Mouse (Mus musculus): Measurements from ENCODE around the gene Spocd1. TPM values are rescaled to one million over a fixed set of nuclear protein-coding genes. Genes with fewer than 3 reads are reported as not detected.

Spocd1 gene
- polyA plus RNA-seq, 1 experiment from 2014 or later: not detected

DNA sequence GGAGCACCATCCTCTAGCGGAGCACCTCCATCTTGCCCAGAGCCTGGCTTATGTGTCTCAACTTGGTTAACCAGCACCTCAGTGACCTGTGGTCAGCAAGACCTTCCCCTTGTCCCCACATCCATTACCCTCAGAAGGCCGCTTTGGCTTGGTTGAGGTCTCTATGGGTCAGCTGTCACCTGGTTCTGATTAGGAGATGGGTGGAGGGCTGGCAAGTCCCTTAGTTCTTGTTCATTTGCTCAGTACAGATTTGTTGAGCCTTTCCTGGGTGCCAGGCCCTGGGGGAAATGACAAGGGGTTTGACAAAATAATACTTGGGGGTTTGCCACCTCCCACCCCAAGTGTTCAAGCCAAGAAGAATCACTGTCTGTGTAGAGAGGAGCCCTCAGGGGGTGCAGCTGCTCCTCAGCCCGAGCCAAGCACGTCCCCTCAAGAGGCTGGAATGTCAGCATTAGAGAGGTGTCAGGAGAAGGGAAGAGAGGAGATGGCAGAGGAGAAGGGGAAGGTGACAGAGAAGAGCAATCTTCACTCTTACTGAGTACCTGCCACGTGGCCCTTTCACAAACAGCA, 23.3 kb downstream of the Spocd1 start:
- DNase-seq (ENCODE audit: low spot score) (no peak), ATAC-seq (ENCODE audit: insufficient number of reproducible peaks, low FRiP score, low TSS enrichment, low read depth) (no peak)
- no peak overlapping the region for H3K9ac ChIP-seq (ENCODE audit: low read length)
- H3K27me3 ChIP-seq (ENCODE audit: control insufficient read depth, insufficient read depth, low read length): no peaks in the 10 kb centered on the region
- WGBS: 36% methylated on average over 5 of the region's 5 CpGs
- no peaks in the 10 kb centered on the region for H3K9me3 ChIP-seq (ENCODE audit: control insufficient read depth, low read length)
- no peak overlapping the region for H3K4me3 ChIP-seq (ENCODE audit: low read depth, low read length)
- H3K27ac ChIP-seq (replicated peaks; ENCODE audit: low read depth, low read length): no peak overlapping the region
- no peak overlapping the region for H3K4me2 ChIP-seq (ENCODE audit: low read depth, severe bottlenecking)
- H3K36me3 ChIP-seq (ENCODE audit: control insufficient read depth, insufficient read depth, low read length): no peaks in the 10 kb centered on the region
- no peaks in the 10 kb centered on the region for H3K4me1 ChIP-seq (ENCODE audit: control insufficient read depth, insufficient read depth, low read length)

DNA sequence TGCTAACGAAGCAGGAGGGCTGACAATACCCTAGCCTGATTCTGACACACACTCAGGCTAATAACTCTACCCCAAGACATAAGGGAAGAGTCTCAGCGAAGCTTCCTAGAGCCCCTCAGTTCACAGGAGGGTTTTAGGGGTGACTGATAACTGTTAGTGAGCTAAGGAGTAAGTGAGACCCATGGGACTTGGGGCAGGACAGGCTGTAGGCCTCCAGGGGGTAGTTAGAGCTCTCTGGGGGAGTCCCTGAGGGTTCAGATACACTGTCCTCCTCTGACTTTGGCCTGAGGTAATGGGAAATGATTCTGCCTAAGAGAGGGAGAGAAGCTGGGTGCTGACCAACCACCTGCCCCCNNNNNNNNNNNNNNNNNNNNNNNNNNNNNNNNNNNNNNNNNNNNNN, 25.5 kb downstream of the Spocd1 start:
- no peak overlapping the region for H3K27ac ChIP-seq (replicated peaks; ENCODE audit: low read depth, low read length)
- ATAC-seq (ENCODE audit: insufficient number of reproducible peaks, low FRiP score, low TSS enrichment, low read depth) (no peak), DNase-seq (ENCODE audit: low spot score) (no peak)
- no peaks in the 10 kb centered on the region for H3K27me3 ChIP-seq (ENCODE audit: control insufficient read depth, insufficient read depth, low read length)
- WGBS: 53% methylated on average over 2 of the region's 2 CpGs
- no peak overlapping the region for H3K9ac ChIP-seq (ENCODE audit: low read length)
- H3K4me2 ChIP-seq (ENCODE audit: low read depth, severe bottlenecking): no peak overlapping the region
- no peak overlapping the region for H3K4me3 ChIP-seq (ENCODE audit: low read depth, low read length)
- no peaks in the 10 kb centered on the region for H3K36me3 ChIP-seq (ENCODE audit: control insufficient read depth, insufficient read depth, low read length)
- no peaks in the 10 kb centered on the region for H3K4me1 ChIP-seq (ENCODE audit: control insufficient read depth, insufficient read depth, low read length)
- H3K9me3 ChIP-seq (ENCODE audit: control insufficient read depth, low read length): no peaks in the 10 kb centered on the region

DNA sequence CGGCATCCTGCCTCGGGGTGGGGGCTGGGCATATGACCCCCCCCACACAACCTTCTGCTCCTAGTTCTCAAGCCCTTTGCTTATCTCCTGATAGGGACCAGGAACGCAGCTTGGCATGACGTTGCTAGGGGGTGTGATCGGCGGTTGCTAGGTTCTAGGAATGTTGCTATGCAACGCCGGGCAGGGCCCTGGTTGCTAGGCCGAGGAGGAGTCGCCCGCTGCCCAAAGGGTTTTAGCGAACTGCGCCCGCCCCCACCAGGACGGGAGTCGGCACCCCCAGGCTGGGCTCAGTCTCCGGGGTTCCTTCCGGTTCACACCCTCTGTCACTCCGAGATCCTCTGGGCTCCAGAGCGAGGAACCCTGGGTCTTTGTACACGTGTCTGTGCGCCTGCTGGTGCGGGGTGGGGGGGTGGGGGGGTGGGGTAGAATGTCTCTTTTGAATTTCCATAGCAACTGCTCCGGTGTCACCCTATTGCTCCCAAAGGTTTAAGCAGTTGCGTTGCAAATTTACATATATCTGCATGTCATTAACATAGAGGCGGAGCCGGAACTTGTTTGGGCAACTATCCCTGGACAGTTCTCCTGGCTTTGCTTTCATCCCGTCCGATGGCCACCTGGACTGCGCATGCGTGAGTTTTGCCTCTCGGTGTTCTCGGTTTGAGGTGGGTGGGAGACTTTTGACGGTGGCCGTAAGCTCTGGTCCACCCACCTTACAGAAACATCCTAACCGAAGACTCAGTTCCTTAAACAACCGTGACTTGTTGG, 31.3 kb downstream of the Spocd1 start:
- Histone ChIP-seq H3K4me3 (ENCODE audit: low read depth, low read length) (peak overlapping the region; percentile 34), H3K36me3 (ENCODE audit: control insufficient read depth, insufficient read depth, low read length) (no peaks in the 10 kb centered on the region), H3K9ac (ENCODE audit: low read length) (peak overlapping the region; percentile 22; the same call in 1 of the 2 replicates), H3K4me1 (ENCODE audit: control insufficient read depth, insufficient read depth, low read length) (peaks cover 8% of the 10 kb centered on the region), H3K4me2 (ENCODE audit: low read depth, severe bottlenecking) (peak overlapping the region; percentile 93), H3K9me3 (ENCODE audit: control insufficient read depth, low read length) (no peaks in the 10 kb centered on the region; the same call in 1 of the 2 replicates), H3K27me3 (ENCODE audit: control insufficient read depth, insufficient read depth, low read length) (no peaks in the 10 kb centered on the region), H3K27ac (replicated peaks; ENCODE audit: low read depth, low read length) (no peak overlapping the region)
- under 1% methylated on average over 37 of the region's 37 CpGs for WGBS
- ATAC-seq (ENCODE audit: insufficient number of reproducible peaks, low FRiP score, low TSS enrichment, low read depth) (peak; percentile 20; the same call in 1 of the 2 replicates), DNase-seq (ENCODE audit: low spot score) (peak; percentile 83)

DNA sequence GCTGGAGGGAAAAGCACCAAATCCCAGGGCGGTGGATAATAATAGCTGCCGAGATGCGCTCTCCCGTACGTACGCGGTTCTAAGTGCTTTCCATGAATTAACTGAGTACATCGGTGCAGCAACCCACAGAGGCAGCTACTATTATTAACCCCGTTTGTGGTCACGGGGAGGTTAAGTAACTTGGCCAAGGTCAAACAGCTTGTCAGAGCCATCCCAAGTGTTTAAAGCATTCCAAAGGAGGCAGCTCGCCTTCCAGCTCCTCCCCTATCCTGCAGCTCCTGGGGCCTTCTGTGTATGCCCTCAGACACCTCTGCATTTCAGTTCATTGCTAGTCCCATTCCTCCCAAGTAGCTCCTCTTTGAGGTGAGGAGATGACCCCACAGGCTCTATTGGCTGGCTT, 36.2 kb downstream of the Spocd1 start:
- Histone ChIP-seq H3K4me3 (ENCODE audit: low read depth, low read length) (no peak overlapping the region), H3K36me3 (ENCODE audit: control insufficient read depth, insufficient read depth, low read length) (no peaks in the 10 kb centered on the region), H3K4me2 (ENCODE audit: low read depth, severe bottlenecking) (no peak overlapping the region), H3K4me1 (ENCODE audit: control insufficient read depth, insufficient read depth, low read length) (peaks cover 10% of the 10 kb centered on the region), H3K9me3 (ENCODE audit: control insufficient read depth, low read length) (no peaks in the 10 kb centered on the region; the same call in 1 of the 2 replicates), H3K27ac (replicated peaks; ENCODE audit: low read depth, low read length) (no peak overlapping the region), H3K9ac (ENCODE audit: low read length) (no peak overlapping the region), H3K27me3 (ENCODE audit: control insufficient read depth, insufficient read depth, low read length) (no peaks in the 10 kb centered on the region)
- ATAC-seq (ENCODE audit: insufficient number of reproducible peaks, low FRiP score, low TSS enrichment, low read depth): no peak
- 75% methylated on average over 11 of the region's 11 CpGs for WGBS
- no peak for DNase-seq (ENCODE audit: low spot score)

DNA sequence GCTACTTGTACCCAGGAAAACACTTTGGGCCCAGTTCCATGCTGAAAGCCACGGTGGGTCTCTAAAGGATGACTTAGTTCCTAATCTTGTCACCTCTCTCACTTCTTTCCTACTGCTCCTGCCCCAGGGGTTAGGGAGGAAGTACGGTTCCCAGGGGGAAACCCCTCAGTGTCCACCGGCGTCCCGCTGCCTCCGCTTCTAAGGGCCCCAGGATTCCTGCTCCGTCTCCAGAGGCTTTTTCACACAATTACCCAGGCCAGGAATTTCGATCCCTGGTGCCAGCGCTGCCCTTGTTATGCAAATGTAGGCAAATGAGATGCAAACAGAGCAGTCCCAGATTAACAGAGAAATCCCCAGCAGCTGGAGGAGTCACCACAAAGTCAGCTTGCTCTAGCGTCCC, 37.2 kb downstream of the Spocd1 start:
- H3K4me2 ChIP-seq (ENCODE audit: low read depth, severe bottlenecking): no peak overlapping the region
- no peak for DNase-seq (ENCODE audit: low spot score)

DNA sequence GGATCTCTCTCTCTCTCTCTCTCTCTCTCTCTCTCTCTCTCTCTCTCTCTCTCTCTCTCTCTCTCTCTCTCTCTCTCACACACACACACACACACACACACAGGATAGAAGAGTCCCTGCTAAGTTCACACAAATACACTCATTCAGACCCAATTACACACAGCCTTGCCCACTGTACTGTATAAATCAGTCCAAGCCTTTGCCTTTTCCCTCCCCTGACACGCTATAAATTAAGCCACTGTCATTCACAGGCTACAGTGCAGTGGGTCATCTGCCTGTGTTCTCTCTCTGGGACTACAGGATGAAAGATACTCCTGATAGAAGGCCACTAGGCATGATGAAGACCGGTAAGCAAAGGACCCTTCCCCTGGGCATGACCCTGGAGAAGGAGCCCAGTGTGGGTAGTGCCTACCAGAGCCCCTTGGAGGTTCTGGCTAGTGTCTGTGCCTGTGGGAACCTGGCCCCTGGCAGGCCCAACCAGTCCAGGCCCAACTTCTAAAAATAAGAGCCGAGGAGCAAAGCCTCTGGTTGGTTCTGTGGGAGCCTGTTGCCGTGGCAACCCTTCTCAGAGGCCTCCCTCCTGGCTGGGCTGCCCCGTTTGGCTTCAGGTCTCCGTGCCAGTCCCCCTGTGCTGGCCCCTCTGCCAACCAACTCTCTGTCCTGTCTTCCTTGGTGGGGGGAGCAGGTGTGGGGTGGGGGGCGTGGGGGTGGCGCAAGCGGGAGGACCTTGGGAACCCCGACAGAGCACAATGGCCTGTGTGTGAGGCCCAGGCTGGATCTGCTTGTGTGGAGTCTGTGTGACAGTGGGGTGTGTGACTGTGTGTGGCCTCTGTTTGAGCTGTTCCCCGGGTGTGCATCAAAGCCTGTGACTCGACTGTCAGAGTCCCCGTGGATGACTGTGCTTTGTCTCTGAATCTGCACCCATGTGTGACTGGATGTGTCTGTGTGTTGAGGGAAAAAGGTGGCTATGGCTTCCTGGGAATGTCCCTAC, 38.3 kb downstream of the Spocd1 start:
- no peaks in the 10 kb centered on the region; the same call in 1 of the 2 replicates for H3K9me3 ChIP-seq (ENCODE audit: control insufficient read depth, low read length)
- no peak overlapping the region for H3K4me3 ChIP-seq (ENCODE audit: low read depth, low read length)
- H3K27me3 ChIP-seq (ENCODE audit: control insufficient read depth, insufficient read depth, low read length): 0 out of 2 replicates have a peak, but pooled peaks cover under 1% of the 10 kb centered on the region
- WGBS: 50% methylated on average over 13 of the region's 13 CpGs
- peak overlapping the region; percentile 22; the same call in 1 of the 2 replicates for H3K9ac ChIP-seq (ENCODE audit: low read length)
- ATAC-seq (ENCODE audit: insufficient number of reproducible peaks, low FRiP score, low TSS enrichment, low read depth) (peak; percentile 57; the same call in 1 of the 2 replicates), DNase-seq (ENCODE audit: low spot score) (peak; percentile 68)
- H3K4me1 ChIP-seq (ENCODE audit: control insufficient read depth, insufficient read depth, low read length): peaks cover 8% of the 10 kb centered on the region
- H3K27ac ChIP-seq (replicated peaks; ENCODE audit: low read depth, low read length): no peak overlapping the region
- no peaks in the 10 kb centered on the region for H3K36me3 ChIP-seq (ENCODE audit: control insufficient read depth, insufficient read depth, low read length)
- 0 out of 2 replicates have a peak overlapping the region, but pooled peaks have one; percentile 2 for H3K4me2 ChIP-seq (ENCODE audit: low read depth, severe bottlenecking)

More for the DNA sequence above, 37.2 kb downstream of the Spocd1 start:
- Histone ChIP-seq H3K36me3 (ENCODE audit: control insufficient read depth, insufficient read depth, low read length) (no peaks in the 10 kb centered on the region), H3K4me3 (ENCODE audit: low read depth, low read length) (no peak overlapping the region), H3K27ac (replicated peaks; ENCODE audit: low read depth, low read length) (no peak overlapping the region), H3K9ac (ENCODE audit: low read length) (no peak overlapping the region), H3K27me3 (ENCODE audit: control insufficient read depth, insufficient read depth, low read length) (no peaks in the 10 kb centered on the region), H3K9me3 (ENCODE audit: control insufficient read depth, low read length) (no peaks in the 10 kb centered on the region; the same call in 1 of the 2 replicates), H3K4me1 (ENCODE audit: control insufficient read depth, insufficient read depth, low read length) (peaks cover 8% of the 10 kb centered on the region)
- no peak for ATAC-seq (ENCODE audit: insufficient number of reproducible peaks, low FRiP score, low TSS enrichment, low read depth)
- 34% methylated on average over 10 of the region's 10 CpGs for WGBS

DNA sequence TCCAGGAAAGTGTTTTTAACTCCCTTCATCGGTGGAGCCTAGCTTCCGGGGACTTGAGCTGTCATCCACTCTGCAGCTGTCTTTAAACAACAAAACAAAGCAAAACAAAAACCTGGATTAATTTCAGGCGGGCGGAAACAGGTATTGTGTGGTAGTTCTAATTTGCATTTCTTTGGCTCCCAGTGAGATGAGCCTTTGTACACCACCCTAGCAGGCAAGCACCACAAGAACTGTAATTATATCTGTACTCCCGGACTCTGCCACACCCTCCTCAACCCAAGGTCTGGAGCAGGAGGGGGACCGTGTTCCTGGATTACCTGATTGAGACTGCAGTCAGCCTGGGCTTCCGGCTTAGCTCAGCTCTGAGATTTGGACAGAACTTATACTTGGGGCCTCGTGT, 41.1 kb downstream of the Spocd1 start:
- Histone ChIP-seq H3K9me3 (ENCODE audit: control insufficient read depth, low read length) (no peaks in the 10 kb centered on the region), H3K27me3 (ENCODE audit: control insufficient read depth, insufficient read depth, low read length) (0 out of 2 replicates have a peak, but pooled peaks cover 4% of the 10 kb centered on the region), H3K36me3 (ENCODE audit: control insufficient read depth, insufficient read depth, low read length) (no peaks in the 10 kb centered on the region), H3K4me1 (ENCODE audit: control insufficient read depth, insufficient read depth, low read length) (peaks cover 8% of the 10 kb centered on the region), H3K27ac (replicated peaks; ENCODE audit: low read depth, low read length) (no peak overlapping the region), H3K4me3 (ENCODE audit: low read depth, low read length) (no peak overlapping the region), H3K4me2 (ENCODE audit: low read depth, severe bottlenecking) (no peak overlapping the region), H3K9ac (ENCODE audit: low read length) (no peak overlapping the region)
- ATAC-seq (ENCODE audit: insufficient number of reproducible peaks, low FRiP score, low TSS enrichment, low read depth) (no peak), DNase-seq (ENCODE audit: low spot score) (no peak)
- WGBS: 74% methylated on average over 8 of the region's 8 CpGs

DNA sequence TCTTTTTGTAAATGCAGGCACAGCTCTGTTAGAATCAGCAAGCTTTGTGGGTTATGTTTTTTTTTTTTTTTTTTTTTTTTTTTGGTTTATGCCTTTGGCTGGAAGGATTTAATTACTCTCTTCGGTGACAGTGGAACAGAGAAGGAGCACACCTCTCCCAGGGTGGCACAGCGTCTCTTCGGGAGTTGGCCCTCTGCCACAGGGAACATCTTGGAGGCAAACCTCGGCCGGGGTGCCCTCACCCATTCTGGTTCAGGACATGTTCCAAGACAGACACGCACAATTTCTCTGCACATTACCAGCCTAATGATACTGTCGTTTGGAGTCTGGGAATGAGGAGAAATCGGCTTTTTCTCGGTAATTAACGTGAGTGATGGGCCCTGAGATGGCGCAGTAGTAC, 41.8 kb downstream of the Spocd1 start:
- 82% methylated on average over 11 of the region's 11 CpGs for WGBS
- H3K36me3 ChIP-seq (ENCODE audit: control insufficient read depth, insufficient read depth, low read length): no peaks in the 10 kb centered on the region
- ATAC-seq (ENCODE audit: insufficient number of reproducible peaks, low FRiP score, low TSS enrichment, low read depth): no peak

More for the DNA sequence above, 41.8 kb downstream of the Spocd1 start:
- Histone ChIP-seq H3K27me3 (ENCODE audit: control insufficient read depth, insufficient read depth, low read length) (0 out of 2 replicates have a peak, but pooled peaks cover 4% of the 10 kb centered on the region), H3K27ac (replicated peaks; ENCODE audit: low read depth, low read length) (no peak overlapping the region), H3K9me3 (ENCODE audit: control insufficient read depth, low read length) (no peaks in the 10 kb centered on the region), H3K4me3 (ENCODE audit: low read depth, low read length) (no peak overlapping the region), H3K9ac (ENCODE audit: low read length) (no peak overlapping the region), H3K4me2 (ENCODE audit: low read depth, severe bottlenecking) (no peak overlapping the region), H3K4me1 (ENCODE audit: control insufficient read depth, insufficient read depth, low read length) (peaks cover 8% of the 10 kb centered on the region)
- no peak for DNase-seq (ENCODE audit: low spot score)

All from limb, embryonic 11.5 days (tissue).